20 mouse cellular contexts compared by ENCODE assay signal in the genomic region with DNA sequence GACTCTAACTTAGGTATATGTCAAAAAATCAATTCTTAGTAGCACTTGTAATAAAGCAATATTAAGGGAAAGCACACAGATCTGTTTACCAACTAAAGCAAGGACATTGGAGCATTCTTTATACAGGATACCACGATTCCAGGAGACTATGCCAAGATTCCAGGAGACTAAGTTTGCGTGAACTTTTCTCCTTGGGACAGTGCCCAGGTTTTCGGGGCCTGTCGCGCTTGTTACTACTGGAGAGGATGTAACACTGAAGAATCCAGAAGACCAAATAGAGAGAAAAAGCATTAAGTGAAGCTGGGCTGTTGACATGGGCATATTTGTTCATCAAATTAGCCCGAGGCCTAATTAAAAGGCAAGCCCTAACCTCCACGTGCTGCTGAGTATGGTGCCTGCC.
DNase-seq lines count a peak whose midpoint lies in the region; ATAC-seq lines count a peak whose summit lies in the region.
"Had no signal": no experiment of that assay in that cellular context is flagged by ENCODE, and none has a peak within 500 bp of the region (broad histone marks: within the 10 kb centered on the region; RNA-seq: fewer than 3 reads in every experiment).

No protein-coding gene starts in this region.

- no peaks in the 10 kb centered on the region for H3K36me3 ChIP-seq in heart, embryonic 11.5 days (ENCODE audit: control insufficient read depth, insufficient read depth, low read length)
- H3K36me3 ChIP-seq: embryonic facial prominence, embryonic 13.5 days; heart, embryonic 12.5 days; hindbrain, embryonic 12.5 days had no signal

- no peaks in the 10 kb centered on the region for H3K27me3 ChIP-seq in heart, embryonic 11.5 days (ENCODE audit: control insufficient read depth, insufficient read depth, low read length)
- H3K27me3 ChIP-seq: embryonic facial prominence, embryonic 13.5 days; heart, embryonic 12.5 days; hindbrain, embryonic 12.5 days had no signal

- 84% methylated on average over 7 of the region's 7 CpGs for WGBS in heart, embryonic 11.5 days (ENCODE audit: insufficient replicate concordance)

- DNase-seq in adrenal gland, adult 2 months = peak; percentile 13
- no peak for DNase-seq in adrenal gland, adult 8-10 months
- peak; percentile 2 to 5 for DNase-seq in heart, adult 18-20 months
- DNase-seq in kidney, adult 8-10 months = peak; percentile 1 to 11
- no peak for DNase-seq in kidney, postnatal 4 days
- DNase-seq: cerebellum, adult 11-12 months; cerebellum, adult 9-10 months; cerebellum, postnatal 25 days; gastrocnemius, adult 2 months; gastrocnemius, postnatal 25 days; heart, postnatal 36 days had no signal

- H3K9me3 ChIP-seq in heart, embryonic 11.5 days (replicated peaks; ENCODE audit: control insufficient read depth, low read length) = no peaks in the 10 kb centered on the region
- H3K9me3 ChIP-seq: embryonic facial prominence, embryonic 13.5 days; heart, embryonic 12.5 days; hindbrain, embryonic 12.5 days had no signal

- H3K4me1 ChIP-seq in heart, embryonic 11.5 days (ENCODE audit: control insufficient read depth, insufficient read depth, low read length) = no peaks in the 10 kb centered on the region
- H3K4me1 ChIP-seq: embryonic facial prominence, embryonic 13.5 days; heart, embryonic 12.5 days; hindbrain, embryonic 12.5 days had no signal

- no peak overlapping the region for H3K4me3 ChIP-seq in heart, embryonic 11.5 days (ENCODE audit: low read depth, low read length)
- H3K4me3 ChIP-seq: embryonic facial prominence, embryonic 13.5 days; gastrocnemius, adult 2 months; heart, embryonic 12.5 days; hindbrain, embryonic 12.5 days had no signal

- H3K4me2 ChIP-seq in heart, embryonic 11.5 days = no peak overlapping the region
- H3K4me2 ChIP-seq: embryonic facial prominence, embryonic 13.5 days; heart, embryonic 12.5 days; hindbrain, embryonic 12.5 days had no signal

- H3K27ac ChIP-seq in heart, embryonic 11.5 days (ENCODE audit: low read depth, low read length) = no peak overlapping the region
- H3K27ac ChIP-seq: embryonic facial prominence, embryonic 13.5 days; gastrocnemius, adult 2 months; hindbrain, embryonic 12.5 days had no signal

- no peak for ATAC-seq in heart, embryonic 11.5 days (replicated peaks; ENCODE audit: insufficient number of reproducible peaks, low FRiP score, low TSS enrichment)
- ATAC-seq in monocyte, adult 5-6 weeks (replicated peaks; ENCODE audit: insufficient number of reproducible peaks, low FRiP score, low TSS enrichment, poor library complexity, severe bottlenecking) = no peak
- ATAC-seq: forebrain, embryonic 14.5 days; hindbrain, embryonic 16.5 days; inflammation-experienced regulatory T-cells, adult 6 months; intestine, postnatal 0 days had no signal

- no peak overlapping the region for H3K9ac ChIP-seq in heart, embryonic 11.5 days (ENCODE audit: low read depth, low read length)
- H3K9ac ChIP-seq: embryonic facial prominence, embryonic 13.5 days; heart, embryonic 12.5 days; hindbrain, embryonic 12.5 days had no signal

Comparison
In these comparisons a context has a peak if more than half of its experiments do, and no peak if none do; other contexts are left out.
1. DNase-seq: peak in adrenal gland, adult 2 months (single experiment), heart, adult 18-20 months (2 of 2) and kidney, adult 8-10 months (2 of 2); none in adrenal gland, adult 8-10 months (single experiment) and kidney, postnatal 4 days (0 of 2).